Mouse (Mus musculus) heart, adult 8-10 months (tissue): Measurements from ENCODE around the gene Brix1. TPM values are rescaled to one million over a fixed set of nuclear protein-coding genes. Genes with fewer than 3 reads are reported as not detected.
"Not testable (repeated sequence)": the region's sequence is repeated elsewhere in the genome, so short reads cannot be mapped to it uniquely, and the experiment has no call there.

Experiments
- DNase-seq: peaks from one replicate; pipeline ENCODE4 v3.0.0; 2022; ENCODE audit warnings: low spot score
- total RNA-seq, 4 experiments: library from RNA; stranded (reverse); gene quantifications; 2 replicates each; pipeline ENCODE4 v1.2.4; 2022

Gene Brix1
- 10 to 100 TPM; 16.9 to 20.8 (median 19.0) TPM for total RNA-seq

GRCm38 (mm10) chr15:10485484-10486364, at the start of gene Brix1, which contains the start of gene Rad1:
Gene Brix1 (minus strand): TSS chr15:10485947.
Gene Rad1 (plus strand): TSS chr15:10486018.
- DNase-seq, result peak; percentile 96

DNA sequence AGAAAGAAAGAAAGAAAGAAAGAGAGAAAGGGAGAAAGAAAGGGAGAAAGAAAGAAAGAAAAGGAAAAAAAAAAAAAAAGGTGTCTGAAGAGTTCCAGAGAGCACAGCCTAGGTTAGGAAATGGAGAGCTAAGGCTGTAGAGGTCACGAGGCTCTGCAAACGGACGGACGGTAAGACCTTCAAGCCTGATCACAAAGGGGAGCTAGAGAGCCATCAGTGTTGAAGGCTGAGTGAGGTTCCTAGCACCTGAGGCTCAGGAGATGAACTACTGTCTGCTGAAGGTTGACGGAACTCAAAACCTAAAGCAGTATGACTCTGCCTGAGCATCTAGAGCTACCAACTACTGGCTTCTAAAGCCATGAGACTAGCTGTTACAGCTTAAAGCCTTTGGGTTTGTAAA, 48.8 kb upstream of the Brix1 start:
- DNase-seq, result no peak

GRCm38 (mm10) chr15:10533361-10533760, 47.6 kb upstream of the Brix1 start:
- DNase-seq, result not testable (repeated sequence)

DNA sequence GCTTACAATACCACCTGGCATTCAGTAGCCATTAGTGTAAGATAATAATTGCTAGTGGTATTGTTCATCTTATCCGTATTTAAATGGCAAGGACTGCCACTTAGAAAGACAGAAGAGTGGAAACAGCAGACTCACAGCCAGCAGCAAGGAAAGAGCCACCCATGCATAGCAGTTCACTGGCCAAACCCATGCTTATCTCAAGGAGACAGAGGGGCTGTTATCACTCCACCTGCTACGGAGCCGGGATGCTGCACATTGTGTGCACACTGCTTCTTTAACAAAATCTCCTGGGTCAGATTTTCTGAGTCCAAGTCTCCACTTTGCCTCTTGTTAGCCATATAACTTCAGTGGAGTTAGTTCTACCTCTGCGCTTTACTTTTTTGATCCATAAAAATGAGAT, 45.6 kb upstream of the Brix1 start:
- no peak for DNase-seq

GRCm38 (mm10) chr15:10525896-10526295, 40.1 kb upstream of the Brix1 start:
- DNase-seq, result no peak

DNA sequence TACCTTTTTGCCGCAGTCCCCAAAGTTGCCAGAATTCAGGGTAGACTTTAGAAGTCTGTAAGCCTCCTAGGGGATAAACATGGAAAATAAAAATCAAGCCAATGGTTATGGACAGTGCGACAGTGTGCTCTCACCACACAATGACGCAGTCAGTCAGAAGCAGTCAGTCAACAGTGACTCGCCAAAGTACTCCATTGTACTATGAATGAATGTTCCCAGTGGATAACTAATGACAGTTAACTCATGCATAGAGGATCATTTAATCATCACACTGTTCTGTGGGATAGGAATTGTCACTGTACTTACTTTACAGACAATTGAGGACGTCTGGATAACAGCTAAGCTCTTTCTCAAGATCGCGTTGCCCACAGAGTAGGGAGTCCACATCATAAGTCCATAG, 29.4 kb upstream of the Brix1 start:
- DNase-seq, result no peak

GRCm38 (mm10) chr15:10506099-10506498, 20.4 kb upstream of the Brix1 start:
- DNase-seq, result peak; percentile 41

DNA sequence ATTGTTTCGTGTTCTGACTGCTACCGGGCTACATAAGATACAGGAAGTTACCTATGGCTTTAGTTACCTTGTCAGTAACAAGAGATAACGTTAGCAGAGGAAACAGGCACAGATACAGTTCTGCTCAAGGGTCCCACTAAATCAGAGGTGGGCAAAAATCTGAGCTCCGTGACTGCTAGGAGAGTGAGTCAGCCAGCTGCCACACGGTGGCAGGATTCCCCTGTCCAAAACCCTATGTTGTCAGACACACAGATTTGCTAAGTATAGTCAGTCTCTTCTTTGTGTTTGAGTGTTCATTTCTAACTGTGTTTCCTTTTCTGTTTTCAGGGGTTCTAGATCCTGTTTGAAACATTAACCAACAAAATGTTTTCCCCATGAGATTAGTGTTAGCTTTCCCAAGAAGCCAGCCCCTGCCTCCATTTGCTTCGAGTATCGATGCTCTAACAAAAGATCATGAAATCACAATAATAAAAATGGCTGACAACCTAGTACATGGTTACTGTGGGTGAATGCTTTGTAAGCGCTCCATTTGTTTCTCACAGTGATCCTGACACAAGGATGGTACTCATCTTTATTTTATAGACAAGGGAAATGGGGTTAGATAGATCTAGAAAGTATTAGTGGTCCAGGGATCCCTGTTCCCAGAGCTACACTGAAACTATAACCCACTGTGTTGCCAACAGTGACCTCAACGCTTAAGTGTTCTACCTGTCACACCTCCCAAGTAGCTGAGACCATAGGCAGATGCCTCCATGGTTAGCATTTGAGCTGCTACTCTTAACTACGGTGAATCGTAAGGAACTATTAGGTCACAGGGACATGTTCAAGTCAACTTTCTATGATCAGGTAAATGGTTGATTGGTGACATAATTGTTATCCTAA, 15.3 kb upstream of the Brix1 start:
- peak; percentile 10 for DNase-seq

GRCm38 (mm10) chr15:10500035-10500434, 14.3 kb upstream of the Brix1 start:
- DNase-seq, result no peak

GRCm38 (mm10) chr15:10499593-10499992, 13.8 kb upstream of the Brix1 start:
- DNase-seq, result no peak

- DNase-seq, result not testable (repeated sequence)
These were observed 10.9 kb upstream of the Brix1 start for GRCm38 (mm10) chr15:10496696-10497095.

GRCm38 (mm10) chr15:10495944-10496343, 10.2 kb upstream of the Brix1 start:
- DNase-seq, result no peak

DNA sequence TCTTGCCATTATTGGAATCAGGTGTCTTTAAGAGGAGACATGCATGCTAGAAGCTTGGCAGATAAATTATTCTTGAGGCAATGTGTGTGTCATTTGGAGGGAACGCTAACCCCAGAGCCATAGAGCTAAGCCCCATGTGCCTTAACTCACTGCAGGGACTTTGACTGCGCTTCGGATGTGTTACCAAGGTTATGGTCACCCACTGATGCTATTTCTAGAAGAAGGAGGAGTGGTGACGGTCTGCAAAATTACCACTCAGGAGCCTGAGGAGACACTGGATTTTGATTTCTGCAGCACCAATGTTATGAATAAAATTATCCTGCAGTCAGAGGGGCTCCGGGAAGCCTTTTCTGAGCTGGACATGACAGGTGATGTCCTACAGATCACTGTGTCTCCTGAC, 4.4 kb upstream of the Brix1 start:
- DNase-seq, result no peak

DNA sequence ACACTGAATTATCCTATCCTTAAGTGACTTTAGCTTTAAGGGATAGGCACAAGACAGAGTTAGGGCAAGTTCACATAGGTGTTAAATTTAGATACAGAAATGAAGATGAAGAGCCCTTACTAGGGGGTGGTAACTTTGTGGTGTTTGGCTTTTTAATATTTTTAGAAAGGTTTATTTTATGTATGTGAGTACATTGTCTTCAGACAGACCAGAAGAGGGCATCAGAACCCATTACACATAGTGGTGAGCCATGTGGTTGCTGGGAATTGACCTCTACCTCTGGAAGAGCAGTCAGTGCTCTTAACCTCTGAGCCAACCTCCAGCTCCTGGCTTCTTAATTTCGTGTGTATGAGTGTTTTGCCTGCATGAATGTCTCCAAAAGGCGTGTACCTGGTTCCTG, 1.5 kb upstream of the Brix1 start:
- DNase-seq, result no peak

GRCm38 (mm10) chr15:10486365-10486839, 655 bp upstream of the Brix1 start:
- no peak for DNase-seq

DNA sequence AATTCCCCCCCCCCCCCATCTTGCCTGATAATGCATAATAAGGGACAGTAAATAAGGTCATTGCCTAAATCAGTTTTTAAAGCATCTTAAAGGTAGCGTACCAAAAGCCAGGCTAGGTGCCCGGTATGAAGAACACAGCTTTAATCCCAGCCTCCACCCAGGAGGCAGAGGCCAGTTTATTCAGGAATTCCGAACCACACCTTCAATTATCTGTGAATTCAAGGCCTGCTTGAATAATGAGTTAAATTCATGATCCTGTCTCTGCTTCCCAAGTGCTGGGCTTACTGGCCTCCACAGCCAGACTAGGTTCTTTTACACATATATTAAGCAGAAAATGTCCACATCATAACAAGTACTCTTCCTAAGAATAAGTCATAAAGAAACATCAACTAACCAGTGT, 14.8 kb downstream of the Brix1 start:
- DNase-seq, result no peak

DNA sequence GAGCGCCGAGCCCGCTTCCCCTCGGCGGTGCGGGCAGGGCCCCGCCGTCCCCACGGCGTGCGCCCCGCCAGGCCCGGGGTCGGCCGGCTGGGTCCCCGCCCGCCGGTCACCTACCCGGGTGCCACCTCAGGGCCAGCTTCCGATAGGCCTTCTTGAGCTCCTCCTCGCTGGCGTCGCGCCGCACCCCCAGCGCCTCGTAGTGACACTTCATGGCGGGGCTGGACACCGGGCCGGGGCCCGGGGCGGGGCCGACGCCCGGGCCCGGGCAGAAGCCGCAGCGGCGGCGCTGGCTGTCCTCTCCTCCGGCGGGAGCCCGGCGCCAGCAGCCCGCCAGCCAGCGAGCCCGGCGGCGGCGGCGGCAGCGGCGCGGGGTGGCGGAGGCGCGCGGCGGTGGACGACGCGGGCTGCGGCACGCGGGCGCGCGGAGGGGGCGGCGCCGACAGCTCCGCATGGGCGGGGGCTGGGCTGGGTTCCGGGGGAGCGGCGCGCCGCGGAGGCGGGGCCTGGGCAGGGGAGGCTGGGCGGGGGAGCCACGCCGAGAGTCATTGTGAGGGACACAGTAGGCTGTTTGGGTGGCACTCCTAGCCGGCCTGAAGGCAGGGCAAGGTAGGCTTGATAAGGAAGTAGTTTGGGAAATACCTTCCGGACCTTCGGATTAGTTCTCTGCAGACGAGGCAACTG, 15.5 kb downstream of the Brix1 start, which contains the start of gene Dnajc21:
Dnajc21 (minus strand) TSS at position 366 of the 681 bp plus-strand sequence.
- peak; percentile 83 for DNase-seq

DNA sequence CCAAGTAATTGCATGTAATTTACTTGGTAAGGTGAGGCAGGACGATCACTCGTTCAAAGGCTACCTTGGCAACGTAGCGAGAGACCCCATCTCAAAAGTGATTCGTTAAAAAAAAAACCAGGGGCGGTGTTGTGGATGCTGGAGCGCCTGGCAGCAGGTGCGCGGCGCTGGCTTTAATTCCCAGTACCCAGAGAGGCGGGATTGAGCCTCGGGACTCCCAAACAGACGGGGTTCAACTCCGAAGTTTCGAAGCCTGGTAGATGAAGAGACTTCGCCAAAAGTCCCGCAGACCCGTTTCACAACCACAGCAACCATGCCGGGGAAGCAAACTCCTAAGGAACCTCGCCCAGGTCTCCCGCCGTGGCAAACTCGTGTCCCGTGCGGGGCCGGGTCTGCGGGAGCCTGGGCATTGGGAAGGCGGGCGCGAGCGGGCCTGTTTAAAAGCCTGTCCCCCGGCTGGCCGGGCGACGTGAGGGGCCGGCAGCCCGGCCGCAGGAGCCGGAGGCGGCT, 16.1 kb downstream of the Brix1 start:
- DNase-seq, result peak; percentile 6

GRCm38 (mm10) chr15:10468761-10469160, 17.0 kb downstream of the Brix1 start:
- DNase-seq, result no peak

- DNase-seq, result no peak
These were observed 21.1 kb downstream of the Brix1 start for GRCm38 (mm10) chr15:10464678-10465077.

DNA sequence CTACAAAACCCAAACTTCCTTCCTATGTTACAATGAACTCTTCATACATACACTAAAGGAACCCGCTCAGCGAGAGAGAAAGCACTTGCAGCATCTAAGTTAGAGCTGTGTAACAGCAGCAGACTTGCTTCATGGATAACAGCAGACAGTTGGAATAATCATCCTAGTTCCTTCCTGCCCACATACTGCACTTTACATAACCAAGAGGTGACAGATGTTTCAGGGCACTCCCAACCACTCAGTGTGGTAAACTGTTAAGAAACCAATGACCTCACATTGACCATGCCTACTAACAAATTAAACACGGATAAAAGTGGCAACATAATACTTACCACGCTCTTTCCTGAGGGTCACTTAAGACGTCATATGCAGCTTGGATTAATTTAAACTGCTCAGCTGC, 22.2 kb downstream of the Brix1 start:
- DNase-seq, result no peak
